Mouse (Mus musculus) cerebellum, adult (tissue): ENCODE measurements at regions not wholly inside any gene's neighbourhood (a gene's known extent, or its start where the extent isn't known, plus 50 kb on each side); places are given as distances from the start of the nearest gene placed in this dataset.
A peak's percentile ranks its signal among the peaks of the same experiment; 100 is the strongest.

Experiments used
- ATAC-seq: cut with Nextera tagmentation; 2 replicates; pipeline ENCODE4 v1.9.2; 2017; ENCODE audit warnings: mild to moderate bottlenecking, moderate library complexity, mixed read lengths; ENCODE audit not compliant: insufficient number of reproducible peaks, low FRiP score, low TSS enrichment

DNA sequence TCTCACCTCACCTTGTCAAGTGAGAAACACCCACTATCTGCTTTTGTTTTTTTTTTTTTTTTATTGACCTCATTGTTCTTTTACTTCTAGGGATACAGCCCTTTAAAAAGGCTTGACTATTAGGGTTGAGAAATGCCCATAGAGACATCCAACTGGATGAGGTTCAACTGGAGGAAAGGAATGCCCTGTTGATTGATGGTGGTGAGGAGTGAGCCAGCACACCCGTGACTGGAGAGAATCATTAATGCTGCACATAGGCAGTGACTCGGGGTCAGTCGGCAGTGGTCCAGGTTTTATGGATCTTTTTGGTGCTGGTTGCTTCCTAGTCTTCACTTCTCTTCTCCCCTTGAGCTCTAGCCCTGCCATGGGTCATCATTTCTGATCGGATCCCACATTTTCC is 82.9 kb upstream of the Cryz start:
- ATAC-seq = no peak

DNA sequence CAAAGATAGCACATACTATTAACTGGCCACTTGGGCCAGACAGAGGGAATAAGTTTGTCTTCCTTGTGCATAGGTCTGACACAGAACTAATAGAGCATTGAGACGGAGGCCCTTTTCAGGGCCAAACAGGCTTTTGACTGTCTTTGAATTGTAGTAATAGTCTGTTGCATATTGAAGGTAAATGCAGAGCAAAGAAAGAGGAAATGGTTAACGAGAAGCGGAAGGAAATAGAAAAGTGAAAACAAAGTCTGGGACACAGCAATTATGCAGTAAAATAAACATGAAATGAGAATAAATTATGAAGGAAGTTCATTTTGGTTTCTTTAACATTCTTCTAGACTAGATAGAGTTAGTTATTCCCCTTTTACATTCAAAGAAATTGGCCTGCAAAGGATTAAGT is 86.4 kb upstream of the Cryz start:
- ATAC-seq = no peak

DNA sequence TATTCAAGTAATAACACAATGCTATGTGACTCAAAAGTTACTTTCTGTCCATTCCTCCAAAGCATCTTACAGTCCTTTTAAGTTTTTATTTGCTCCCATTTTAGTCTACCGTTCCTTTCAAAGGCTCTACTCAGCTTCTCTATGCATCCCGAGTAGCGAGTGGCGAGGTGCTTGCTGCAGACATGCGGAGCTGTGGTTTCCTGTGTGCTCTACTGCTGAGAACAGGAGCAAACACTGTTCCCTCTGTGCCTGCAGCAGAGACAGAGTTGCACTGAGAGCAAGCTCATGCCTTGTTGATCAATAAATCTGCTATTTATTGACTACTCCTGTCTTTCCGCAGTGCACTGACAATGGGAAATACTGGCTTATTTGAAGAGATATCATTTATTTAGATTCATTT is 87.1 kb upstream of the Cryz start:
- ATAC-seq = no peak

DNA sequence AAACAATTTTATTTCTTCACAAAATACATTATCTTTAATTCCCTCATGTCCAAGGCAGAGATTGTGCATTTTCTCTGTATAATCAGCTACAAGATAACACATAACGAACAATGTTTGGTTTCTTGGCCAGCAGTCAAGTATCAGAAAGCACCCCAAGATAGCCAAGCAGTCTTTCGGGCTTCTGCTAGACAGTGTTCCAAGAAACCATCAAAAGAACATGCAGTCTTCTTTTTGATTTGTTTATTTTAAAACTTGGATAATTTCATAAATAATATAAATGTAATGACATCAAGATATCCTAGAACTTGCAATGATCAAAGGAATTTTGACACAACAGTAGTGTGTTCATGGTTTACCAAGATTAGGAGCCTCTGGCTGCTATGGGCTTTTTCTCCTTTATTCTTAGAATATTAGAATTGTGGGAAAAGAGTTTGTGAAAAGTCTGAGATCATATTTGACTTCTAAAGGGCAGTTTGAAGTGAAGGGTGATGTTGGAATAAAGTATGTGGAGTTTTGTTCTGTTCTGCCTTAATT is 103.1 kb upstream of the Cryz start:
- ATAC-seq = no peak

DNA sequence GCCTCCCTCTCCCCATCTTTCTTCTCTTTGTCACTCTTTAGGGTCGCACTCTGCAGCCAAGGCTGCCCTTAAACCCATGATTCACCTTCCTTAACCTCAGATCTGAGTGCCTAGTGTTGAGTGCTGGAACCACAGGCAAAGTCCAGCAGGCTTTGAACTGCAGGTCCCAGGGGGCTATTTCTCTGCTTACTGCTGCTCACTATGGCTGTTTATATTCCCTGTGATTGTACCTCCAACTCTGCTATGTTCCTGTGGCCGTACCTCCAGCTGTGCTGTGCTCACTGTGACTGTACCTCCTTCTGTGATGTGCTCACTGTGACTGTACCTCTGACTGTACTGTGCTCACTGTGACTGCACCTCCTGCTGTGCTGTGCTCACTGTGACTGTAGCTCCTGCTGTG is 124.1 kb upstream of the Cryz start:
- no peak for ATAC-seq

DNA sequence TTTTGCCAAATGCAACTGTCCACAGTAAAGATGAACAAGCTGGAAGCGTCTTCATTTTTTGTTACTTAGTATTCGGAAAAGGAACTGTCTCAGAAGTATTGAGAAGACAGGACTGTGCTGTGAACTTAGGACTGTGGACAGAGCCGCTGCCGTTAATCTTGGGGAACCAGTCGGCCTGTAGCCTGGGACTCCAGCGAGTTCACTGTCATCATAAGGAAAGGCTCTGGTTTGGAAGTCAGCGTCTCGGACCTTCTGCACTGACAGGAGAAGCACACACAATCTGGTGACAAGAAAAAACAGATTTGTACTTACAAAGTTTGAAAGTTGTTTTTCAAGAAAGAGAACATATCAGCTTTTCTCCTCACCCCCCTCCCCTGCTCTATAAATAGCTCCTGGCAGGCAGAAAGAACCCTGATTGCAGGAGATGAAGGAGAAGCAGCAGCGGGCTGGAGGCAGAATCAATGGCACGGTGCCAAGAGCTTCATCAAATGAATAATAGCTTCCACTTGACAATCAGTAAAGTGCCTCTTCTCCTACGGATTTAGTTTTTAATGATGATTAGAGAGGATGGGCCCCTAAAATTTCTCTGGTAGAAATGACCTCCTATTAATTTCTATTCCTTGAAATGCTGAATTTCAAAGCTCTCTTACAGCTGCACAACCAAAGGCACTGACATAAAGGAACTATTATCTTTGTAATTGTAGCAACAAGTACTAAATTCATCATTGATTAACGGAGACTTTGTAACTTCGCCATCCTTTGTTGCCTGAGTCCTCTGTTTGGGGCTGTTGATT is 128.7 kb upstream of the Cryz start:
- ATAC-seq = no peak

DNA sequence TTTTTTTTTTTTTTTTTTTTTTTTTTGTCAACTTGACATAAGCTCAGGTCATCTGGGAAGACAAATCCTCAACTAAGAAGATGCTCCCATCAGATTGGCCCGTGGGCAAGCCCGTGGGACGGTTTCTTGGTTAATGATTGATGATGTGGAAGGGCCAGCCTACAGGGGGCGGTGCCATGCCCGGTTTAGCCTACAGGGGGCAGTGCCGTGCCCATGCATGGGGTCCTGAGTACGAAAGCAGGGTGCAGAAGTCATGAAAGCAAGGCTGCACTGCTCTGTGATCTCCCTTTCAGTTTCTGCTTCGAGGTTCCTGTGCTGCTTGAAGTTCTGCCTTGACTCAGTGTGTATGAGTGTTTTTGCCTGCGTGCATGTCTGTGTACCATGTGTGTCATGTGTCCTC is 127.7 kb upstream of the Lhx8 start:
- ATAC-seq = no peak

DNA sequence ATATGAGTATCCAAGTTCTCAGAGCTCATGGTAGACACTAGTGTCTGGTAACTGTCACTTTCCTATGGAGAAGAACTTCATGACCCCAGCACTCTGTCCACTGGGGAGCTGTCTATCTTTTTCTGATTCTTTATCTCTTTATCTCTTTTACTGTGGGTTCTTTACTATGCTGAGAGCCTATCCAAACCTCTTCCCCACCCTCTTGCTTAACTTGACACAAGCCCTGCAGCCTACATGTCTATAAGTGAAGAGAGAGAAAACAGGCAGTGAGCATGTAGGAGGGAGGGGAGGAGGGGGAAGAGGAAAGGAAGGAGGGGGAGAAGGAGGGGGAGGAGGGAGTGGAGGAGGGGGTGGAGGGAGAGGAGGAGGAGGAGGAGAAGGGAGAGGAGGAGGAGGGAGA is 122.6 kb upstream of the Lhx8 start:
- ATAC-seq = no peak

DNA sequence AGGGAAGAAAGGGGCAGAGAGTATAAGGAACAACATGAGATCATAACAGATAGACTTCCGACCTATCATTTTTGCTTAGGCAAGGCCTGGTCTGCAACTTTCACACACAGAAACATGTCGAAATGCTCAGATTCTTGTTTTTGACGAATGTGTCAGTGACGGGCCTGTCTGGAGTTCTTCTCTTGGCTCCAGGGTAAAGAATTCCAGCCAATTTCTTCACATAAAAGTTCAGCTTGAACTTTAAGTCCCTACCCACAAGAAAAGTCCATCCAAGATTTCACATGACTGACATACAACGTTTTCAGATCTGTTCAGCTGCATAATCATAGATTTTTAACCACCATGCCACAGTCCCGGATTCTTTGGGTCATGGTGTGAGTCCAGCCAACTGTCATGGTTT is 122.1 kb upstream of the Lhx8 start:
- no peak for ATAC-seq

DNA sequence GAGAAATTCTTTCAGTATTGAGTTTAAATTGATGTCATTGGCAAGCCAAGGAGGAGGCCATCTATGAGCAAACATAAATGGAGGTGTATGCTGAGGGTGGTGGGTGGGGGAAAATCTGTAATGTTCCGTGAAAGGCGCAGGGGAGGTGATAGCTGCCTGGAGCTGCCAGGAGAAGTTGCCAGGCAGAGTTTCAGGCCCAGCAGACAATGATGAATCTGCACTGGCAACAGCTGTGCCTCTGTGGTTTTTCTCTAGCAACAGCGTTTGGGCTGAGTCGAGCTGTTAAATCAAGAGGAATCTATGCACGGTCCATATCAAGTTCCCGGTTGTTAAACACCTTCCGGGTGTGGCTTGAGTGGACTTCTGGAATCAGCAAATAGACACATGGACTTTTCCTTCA is 120.7 kb upstream of the Lhx8 start:
- ATAC-seq = no peak

DNA sequence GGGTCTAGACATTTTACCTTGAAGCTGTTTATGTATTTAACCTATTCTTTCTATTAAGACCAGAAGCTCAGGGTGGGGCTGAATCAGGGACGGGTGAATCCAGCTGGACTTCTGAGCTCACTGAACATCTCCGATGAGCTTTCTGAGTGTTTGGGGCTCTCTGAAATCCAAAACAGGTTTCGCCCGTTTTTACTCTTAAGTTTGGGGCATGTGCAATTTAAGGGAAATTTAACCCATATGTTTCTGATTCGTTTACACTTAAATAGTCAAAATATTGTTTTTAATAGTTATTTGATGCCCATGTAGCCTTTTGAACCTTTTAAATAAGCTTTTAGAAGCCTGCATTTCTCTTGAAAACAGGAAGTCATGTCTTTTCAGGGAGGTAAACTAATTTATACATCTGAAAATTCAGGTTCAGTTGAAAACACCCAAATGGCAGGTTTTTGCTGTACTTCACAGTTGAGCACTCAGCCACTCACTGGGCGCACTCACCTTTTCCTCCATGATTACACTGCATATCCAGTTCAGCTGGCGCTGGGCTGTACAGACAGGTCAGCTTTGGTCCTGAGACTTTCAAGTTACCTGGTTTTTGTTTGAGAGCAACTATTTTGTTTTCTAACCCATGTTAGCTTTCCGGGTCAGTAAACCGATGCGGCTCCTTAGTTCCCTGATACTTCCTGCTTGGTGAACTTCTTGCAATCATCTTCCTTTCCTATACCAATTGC is 113.1 kb upstream of the Lhx8 start:
- no peak for ATAC-seq

DNA sequence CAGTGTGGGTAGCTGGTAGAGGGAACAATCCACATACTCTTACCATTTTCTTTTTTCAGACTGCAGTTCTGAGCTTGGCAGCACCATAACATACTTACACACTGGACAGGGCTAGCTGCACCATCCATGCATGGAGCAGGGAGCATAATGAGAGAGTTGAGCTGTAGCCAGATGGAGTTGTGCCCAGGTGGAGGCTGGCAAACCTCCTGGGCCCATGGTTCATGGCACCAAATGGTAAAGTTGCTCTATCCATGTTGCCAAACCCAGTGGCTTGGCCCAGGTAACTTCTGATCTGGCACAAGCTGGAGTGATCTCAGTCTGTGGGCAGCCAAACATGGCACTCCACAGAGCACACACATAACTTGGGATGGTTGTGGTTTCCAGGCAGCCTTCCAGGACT is 111.0 kb upstream of the Lhx8 start:
- ATAC-seq = peak; percentile 60; the same call in 1 of the 2 replicates

DNA sequence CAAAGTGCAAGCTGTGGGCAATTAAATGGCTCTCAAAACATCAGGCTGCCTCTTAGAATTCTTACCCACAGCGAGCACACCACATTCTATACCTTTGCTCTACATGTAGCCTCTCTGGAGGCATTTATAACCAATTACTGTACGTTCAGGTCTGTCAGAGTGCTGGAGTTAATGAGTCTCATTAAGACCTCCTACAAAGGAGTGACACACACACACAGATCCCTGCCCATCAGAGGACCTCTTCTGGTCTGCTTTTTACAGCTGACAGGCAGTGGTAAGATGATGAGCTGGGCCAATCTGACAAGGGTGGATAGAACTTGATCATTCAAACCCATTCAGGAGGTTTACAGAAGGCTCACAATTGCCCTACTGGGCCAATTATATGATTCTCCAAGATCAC is 110.4 kb upstream of the Lhx8 start:
- ATAC-seq = no peak

DNA sequence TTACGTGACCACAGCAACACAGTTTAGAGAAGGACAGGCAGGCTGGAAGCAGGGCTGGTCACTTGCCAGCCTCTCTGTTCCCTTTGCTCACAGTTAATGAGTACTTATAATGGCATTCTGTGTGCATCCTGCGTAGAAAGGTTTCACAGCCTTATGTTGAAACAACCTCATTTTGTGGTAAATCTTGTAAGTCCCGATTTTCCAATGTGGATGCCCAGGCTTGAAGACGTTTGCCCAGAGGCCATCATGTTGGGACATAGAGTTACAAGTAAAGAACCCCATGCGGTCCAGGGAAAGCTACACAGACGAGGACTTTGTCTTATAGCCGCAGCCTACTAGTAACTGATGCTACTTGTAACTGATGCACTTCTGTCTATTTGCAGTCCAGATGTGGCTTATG is 100.4 kb upstream of the Lhx8 start:
- no peak for ATAC-seq

DNA sequence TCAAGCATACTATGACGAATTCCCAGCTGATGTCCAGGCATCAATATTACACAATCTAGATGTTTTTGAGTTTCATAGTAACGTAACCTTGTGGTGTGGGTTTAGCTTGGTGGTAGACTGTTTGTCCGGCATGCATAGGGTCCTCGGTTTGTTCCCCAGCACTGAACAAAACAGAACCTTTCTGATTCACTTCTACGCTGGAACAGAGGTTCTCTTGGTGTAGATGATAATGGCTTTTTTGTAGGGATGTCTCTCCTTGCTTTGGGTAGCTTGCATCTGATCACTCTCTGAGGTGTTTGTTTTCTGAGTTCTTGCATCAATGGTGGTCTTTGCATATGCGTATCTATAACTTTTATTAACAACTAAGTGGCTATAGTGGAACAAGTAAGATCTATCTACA is 99.2 kb upstream of the Lhx8 start:
- ATAC-seq = no peak

DNA sequence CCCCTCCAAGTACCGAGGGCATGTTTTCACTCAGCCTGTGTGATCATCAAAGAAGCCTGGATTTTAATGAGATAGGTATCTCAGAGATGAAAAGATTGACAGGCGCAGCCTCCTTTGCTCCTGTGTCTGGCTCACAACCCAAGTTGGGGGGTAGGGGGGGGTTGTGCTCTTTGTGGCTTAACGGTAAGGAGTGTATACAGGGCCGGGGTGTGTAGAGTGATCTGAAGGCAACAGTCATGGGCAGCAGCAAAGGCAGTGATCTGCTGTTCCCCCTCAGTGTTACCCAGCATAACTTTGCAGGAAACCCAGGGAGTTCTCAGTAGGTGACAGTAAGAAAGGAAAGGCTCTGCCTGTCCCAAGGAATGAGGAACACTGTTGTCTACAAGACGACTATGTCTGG is 94.1 kb upstream of the Lhx8 start:
- ATAC-seq = no peak

DNA sequence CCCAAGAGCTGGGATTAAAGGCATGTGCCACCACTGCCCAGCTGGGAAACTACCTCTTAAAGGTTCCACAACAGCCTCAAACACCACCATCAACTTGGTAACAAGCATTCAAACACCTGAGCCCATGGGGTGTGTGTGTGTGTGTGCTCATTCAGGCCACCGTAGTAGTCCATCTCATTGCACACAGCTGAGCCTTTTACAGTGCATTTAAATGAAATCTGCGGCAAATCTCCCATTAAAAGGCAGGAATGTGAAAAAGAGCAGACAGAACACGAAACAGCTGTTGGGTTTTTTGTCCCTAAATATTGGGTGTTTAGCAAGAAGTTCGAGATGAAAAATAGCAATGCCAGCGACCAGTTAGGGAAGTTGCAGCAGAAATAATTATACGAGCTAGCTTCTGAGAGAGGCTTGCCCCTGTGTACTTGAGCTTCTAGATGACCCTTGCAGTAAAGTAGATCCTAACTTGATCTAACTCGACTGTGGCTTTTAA is 91.0 kb upstream of the Lhx8 start:
- no peak for ATAC-seq

DNA sequence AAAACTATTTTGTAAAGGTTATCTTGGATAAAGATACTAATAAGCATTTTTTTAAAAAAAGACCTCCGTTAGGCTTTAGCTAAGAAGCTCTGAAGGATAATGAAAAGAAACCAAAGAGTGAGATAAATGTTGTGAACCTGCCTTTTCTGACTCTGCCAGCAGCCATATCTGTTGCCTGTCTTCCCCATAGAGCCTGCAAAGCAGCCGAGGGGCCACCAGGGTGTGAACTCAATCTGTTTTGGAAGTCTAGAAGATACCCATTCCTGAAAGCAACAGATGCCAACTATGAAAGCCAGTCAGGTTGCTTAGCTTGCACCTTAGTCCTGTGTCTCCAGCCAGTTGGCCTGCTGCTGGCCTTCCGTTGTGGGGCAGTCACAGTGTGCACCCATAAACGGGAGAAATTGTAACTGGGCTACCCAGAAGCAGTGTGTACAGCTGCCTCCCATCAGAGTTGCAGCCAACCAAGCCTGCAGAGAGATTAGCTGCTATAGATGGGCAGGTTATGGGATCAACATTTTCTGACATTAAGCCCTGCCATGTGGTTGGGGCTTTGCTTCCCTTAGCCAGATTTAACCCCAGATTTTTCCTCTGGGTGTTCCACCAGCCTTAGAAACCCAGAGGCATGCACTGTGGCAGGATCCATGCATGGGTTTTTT is 87.8 kb upstream of the Lhx8 start:
- no peak for ATAC-seq

DNA sequence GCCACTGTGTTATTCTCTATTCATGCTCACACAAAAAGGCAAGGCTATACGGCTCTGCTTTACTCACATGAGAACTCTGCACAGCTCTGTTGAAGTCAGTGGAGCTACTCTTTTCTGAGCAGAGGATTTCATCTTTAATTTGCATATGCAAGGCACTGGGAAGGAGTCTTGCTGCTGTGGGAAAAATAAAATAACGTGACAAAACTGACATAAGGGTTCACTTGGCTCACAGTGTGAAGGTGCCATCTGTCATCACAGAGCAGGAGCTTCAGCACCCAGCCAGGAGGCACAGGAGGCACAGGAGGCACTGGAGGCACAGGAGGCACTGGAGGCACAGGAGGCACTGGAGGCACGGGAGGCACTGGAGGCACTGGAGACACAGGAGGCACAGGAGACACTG is 83.9 kb upstream of the Lhx8 start:
- no peak for ATAC-seq

DNA sequence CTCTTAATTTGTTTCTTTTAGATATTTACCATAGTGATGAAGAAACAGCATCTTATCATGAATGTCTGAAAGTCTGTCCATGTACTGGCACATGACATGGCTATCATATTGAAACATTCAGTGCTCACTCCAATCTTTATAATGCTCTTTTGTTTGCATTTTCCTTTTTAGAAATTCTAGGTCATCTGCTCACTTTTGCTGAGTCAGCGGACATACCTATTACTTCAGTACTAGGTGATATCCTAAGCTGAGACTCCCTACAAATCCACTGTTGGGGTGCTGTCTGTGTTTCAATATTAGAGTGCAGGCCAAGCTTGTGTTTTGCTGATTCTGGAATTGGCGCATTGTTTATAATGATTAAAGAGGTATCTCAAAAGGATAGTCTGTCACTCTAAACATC is 79.8 kb upstream of the Lhx8 start:
- ATAC-seq = no peak

DNA sequence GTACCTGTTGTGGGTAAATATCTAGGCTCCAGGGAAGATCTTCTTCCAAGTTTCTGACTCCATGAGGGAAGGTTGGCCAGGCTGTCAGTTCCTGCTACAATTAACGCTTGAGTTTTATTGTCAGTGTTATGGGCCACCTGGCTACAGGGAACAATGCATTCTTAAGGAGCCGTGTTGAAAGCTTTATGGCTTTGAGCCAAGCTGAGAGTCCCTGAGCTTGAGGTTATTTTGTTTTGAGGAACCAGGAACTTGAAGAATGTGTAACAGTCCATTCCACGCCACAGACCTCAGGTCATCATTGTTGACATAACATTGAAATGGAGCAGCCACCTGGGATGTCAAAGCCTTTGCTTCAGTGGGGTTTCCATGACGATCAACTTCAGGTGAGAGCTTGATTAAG is 71.6 kb upstream of the Lhx8 start:
- ATAC-seq = no peak
